Mouse (Mus musculus) urinary bladder, adult 18-20 months (tissue): ENCODE measurements around the gene Zfpl1.
A peak's percentile ranks its signal among the peaks of the same experiment; 100 is the strongest.
"Not testable (repeated sequence)": the region's sequence is repeated elsewhere in the genome, so short reads cannot be mapped to it uniquely, and the experiment has no call there.

Experiments
- DNase-seq, 2 experiments: peaks; one replicate each; pipeline ENCODE4 v3.0.0; 2022; ENCODE audit warnings: low spot score in 2 of 2, mixed read lengths in 2 of 2

Gene Zfpl1

DNA sequence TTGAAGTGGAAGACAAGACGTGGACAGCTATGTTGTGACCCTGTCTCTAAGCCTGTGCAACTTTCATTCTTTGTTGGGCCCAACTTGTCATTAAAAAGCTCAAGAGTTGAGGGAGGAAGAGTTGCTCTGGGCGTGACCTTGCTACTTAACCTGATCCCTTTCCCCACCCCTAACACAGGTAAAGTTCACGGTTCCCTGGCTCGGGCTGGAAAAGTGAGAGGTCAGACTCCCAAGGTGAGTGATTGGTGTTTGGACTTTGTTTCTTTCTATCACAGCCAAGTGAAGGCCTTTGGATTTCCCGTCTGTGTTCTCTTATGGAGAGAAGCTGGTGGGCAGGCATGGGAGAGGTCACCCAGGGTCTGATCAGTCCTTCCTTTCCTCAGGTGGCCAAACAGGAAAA lies 25.8 kb downstream of the Zfpl1 start:
- no peak for DNase-seq

DNA sequence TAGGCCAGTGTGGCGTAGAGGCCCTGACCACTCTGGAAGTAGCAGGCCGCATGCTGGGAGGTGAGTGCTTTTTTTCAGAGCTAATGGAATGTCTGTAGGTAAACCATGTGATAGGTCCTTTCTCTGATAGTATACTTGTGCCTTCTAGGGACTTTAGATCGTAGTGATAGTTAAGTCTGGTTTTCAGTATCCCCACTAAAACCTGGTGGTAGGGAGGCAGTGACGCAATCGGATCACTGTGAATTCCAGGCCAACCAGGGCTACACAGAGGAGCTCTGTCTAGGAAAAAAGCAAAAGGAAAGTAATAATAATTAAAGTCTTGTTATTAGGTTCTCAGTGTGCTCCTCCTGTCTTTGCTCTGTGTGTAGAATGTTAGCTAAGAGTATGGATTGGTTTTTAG lies 26.2 kb downstream of the Zfpl1 start:
- no peak for DNase-seq

DNA sequence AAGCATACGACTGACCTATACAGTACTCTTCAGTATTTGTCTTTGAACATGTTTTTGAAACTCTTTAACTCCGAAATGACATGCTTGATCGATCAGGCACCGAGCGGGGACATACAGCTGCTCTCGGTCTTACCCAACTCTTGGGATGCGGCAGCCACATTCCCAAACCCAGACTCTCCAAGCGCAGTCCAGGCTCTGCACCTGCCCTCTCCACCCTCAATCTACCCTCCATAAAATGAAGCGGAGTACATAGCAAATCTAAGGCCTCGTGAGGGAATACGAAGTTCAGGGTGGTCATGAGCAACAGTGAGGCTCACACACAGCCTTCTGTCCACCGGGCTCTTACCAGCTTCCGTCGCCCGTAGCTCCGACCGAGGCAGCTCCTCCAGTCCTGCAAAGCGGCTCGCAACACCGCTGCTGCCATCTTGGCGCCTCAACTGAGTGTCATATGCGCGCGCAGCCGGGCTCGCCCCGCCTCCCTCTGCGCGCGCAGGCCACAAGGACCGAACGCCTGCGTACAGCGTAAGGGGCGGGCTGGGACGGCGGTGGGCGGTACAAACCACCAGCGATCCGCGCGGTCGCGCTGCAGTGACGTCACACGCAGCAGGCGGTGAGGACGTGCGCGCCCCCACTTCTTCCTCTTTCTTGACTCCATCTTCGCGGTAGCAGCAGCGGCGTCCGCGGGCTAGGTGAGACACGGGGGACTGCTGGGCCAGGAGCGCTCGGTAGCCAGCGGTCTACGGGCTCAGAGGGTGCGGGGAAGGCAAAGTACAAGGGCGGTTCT lies 27.3 kb downstream of the Zfpl1 start, which contains the start of the genes Mrpl49 and Fau:
Gene Mrpl49 (minus strand): TSS at position 473 of the 784 bp plus-strand sequence.
Gene Fau (plus strand): TSS at position 532 of the 784 bp plus-strand sequence.
- DNase-seq: peak; percentile 97

DNA sequence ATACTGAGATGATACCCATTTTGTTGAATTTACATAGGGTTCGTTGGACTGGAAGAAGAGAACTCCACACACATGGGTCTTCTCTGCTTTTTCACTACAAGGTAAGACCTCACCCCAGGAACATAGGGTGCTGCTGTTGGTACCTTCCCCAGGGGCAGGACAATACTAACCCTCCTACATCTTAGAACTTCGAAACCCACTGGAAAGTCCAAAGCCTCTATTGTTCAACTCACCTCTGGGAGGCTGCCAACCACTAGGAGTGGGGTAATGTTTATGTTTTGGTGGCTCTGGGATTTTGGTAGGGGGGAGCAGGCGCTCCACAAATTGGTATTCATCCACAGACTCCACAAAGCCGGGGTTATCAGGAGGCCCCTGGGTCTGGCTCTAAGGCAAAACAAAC lies 28.1 kb downstream of the Zfpl1 start:
- no peak for DNase-seq

DNA sequence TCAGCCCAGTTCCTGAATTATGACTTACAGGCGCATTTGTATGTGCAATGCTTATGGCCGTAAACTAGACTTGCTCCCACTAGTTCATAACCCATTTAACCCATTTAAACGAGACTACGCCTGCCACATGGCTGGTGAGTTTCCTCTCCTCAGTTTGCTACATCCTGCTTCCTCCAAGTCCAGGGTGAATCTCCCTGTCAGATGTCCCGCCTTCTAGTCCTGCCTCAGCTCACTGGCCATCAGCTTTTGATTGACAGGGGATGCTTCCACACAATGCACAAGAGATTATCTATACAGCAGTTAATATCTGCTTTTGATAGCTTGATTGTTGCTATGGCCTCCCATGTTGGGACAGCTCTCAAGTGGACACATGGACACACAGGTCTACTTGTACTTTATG lies 30.5 kb downstream of the Zfpl1 start:
- no peak for DNase-seq

DNA sequence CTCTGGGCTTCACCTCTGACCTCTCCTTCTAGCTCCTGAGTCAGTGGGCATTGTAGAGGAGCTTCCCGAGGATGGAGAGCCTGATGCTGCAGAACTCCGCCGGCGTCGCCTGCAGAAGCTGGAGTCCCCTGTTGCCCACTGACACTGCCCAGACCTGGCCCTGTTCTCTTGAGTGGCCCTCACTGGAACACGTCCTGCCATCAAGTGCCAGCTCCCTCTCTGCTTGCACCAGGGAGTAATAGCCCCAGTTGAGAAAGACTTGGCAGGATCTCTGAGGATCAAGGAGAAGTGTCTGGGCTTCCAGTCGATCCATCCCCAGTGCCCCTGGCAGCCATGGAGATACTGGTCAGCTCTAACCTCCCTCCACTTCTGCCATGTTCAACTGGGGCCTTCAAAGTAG lies 32.2 kb downstream of the Zfpl1 start:
- DNase-seq: no peak

DNA sequence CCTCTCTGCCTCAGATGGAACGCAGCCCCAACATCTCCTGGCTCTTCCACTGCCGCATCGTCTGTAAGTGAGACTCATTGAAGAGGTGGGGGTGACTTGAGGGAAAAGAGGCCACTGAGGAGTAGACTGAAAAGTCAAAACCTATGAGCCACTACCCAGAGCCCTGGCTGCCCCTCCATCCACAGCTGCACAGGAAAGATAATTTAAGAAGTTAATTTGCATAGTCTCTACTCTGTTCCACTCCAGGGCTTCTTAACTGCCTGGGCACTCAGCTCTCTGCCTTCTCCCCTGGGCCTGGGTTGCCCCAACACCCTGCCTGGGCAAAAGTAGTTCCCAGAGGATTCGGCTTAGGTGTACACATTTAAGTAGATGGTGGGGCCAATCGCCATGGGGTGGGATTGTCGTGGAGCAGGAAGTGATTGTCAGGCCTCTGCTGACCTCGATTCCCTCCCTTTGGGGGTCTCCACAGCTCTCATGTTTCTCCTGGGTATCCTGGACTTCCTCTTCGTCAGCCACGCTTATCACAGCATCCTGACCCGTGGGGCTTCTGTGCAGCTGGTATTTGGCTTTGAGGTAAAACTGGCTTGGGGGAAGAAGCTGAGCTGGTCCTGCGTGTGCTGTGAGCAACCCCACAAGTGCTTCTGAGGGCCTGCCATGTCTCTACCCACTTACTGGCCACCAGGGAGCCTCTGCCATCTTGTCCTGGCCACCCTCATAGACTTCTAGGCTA lies 35.9 kb downstream of the Zfpl1 start:
- no peak for DNase-seq

DNA sequence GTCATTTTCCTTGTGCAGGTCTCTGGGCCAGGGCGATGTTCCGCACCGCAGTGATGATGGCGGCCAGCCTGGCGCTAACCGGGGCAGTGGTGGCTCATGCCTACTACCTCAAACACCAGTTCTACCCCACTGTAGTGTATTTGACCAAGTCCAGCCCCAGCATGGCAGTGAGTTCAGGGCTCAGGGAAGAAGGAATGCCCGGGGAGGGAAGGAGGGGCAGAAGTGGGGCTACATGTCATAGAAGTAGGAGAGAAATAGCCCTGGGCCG lies 36.9 kb downstream of the Zfpl1 start:
- no peak for DNase-seq

DNA sequence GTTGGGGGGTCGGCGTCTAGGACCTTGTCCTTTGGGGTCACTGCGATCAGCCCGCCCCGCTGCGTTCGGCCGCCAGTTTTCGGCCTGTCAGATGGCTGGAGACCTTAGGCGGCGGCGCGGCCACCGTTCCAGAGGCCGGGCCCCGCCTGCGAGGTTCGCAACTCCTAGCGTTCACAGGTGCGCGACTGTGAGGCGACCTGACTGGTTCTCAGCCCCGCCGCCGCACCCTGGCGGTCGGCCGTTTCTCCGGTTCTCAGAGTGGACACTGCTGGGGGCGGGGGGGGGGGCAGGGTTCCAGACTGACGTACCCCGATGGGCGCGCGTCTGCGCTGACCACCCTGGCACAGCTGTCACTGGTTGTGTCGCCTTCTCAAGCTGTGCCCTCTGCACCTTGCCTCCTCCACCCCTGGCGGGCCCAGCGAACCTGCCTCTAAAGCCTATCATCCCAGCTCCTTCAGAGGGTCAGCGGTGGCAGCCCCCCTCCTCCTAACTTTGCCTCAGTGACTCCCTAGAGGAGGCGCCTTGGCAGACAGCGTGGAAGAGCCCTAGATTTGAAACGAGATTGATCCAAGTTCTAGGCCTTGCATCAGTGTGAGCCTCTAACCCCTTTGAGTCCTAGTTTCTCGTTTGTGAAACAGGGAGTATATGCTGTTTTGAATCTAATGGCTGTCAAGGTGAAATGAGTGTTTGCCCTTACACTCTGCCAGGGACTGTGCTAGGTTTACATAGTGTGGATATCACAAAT lies 37.4 kb downstream of the Zfpl1 start:
- no peak for DNase-seq

DNA sequence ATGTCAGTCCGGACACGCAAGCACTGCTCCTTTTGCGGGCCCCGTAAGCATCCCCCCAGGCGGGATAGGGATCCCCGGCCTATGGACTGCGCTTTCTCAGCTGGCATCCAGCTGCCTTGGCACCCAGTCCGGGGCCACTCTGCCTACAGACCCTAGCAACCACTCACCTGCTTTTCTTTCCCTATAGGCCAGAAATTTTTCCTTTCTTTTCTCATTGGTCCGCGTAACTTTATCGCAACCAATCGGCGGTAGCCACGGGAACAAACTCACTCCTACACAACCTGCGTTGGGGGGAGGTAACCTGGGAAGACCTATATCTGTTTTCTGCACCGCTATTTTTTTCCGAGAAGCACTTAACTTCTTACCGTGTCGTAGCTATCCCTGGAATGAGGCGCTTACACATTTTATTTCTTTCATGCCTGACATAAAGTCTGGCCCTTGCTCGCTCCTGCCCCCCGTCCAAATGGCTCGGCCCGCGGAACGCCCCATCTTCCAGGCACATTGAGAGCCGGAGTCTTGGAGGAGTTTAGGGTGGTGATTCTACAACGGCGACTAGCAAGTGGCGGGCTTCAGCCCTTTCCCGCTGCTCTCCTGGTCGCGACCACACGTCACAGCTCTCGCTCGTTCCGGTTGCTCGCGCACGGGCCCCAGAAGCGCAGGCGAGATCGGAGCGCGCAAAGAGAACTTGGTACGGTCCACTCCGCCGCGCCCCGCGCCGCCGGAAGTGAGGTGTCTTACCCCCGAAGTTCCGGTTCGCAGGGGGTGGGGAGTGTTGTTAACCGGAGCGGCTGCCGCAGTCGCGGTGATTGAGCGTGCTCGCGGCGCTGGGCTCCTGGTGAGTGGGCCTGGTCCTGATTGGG lies 38.2 kb downstream of the Zfpl1 start, which contains the start of gene Syvn1:
Gene Syvn1 (plus strand): TSS at position 283 of the 860 bp plus-strand sequence.
- DNase-seq: peak; percentile 84 to 88

DNA sequence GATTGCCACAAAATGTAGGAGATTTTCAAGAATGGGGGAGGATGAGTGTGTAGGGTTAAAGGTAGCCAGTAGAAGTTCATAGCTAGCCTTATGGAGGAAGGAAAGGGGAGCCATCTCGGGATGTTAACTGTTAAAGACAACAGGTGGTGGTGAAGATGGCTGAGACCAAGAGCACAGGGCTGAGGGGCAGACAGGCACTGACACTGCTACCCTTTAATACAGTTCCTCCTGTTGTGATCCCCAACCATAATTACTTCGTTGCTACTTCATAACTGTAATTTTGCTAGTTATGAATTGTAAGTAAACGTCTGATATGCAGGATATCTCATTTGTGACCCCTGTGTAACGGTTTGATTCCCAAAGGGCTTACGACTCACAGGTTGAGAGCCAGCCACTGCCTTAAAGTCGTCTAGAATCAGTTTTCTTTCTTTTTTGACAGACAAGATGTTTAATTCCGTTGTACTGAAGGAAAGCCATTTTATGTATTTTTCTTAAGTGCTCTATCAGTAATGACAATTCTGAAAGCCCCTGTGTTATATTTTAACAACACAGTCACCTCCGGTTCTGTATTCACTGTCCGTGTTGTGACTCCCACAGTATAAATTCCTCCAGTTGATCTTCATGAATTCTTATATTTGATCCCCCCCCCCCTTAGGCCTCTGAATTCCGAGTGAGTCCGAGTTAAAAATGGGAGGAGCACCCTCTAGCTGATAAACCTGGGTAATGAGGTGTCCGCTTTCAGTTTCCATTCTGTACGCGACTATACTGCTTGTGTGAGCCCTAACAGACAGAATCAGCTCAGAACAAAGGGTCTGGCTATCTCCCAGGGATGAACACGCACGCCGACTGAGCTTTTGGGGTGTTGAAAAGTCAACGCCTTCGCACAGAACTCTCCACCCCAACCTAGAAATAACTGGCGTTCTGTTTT lies 39.1 kb downstream of the Zfpl1 start:
- DNase-seq: no peak

DNA sequence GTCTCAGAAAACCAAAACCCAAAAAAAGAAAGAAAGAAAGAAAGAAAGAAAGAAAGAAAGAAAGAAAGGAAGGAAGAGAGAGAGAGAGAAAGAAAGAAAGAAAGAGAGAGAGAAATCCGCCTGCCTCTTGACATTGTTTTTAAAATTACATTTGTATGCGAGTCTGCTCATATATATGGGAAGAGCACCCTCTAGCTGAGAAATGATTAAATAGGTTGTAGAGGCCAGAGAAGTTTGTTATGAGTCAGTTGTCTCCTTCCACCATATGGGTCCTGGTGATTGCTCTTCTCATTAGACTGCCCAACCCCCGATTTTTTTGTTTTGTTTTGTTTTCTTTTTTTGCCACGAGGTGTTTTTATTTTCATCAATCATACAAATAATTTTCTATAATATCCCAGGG lies 40.7 kb downstream of the Zfpl1 start:
- DNase-seq: not testable (repeated sequence)

DNA sequence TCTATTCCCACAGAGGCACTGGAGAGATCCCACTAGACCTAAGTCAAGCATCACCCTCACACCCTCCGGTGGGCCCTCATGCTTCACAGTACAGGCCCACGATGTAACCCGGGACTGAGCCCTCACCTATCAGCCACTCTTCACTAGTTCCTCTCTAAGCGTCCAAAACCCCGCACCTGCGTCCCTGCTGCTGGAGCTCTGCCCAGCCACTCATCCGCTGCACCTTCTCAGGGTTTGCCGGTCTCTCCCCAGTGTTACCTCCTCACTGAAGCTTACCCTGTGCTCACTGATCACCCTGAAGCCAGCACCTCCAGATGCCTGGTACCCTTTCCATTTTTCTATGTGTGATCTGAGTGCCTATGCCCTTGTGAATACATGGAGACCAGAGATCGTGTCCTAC lies 42.5 kb downstream of the Zfpl1 start:
- no peak for DNase-seq

DNA sequence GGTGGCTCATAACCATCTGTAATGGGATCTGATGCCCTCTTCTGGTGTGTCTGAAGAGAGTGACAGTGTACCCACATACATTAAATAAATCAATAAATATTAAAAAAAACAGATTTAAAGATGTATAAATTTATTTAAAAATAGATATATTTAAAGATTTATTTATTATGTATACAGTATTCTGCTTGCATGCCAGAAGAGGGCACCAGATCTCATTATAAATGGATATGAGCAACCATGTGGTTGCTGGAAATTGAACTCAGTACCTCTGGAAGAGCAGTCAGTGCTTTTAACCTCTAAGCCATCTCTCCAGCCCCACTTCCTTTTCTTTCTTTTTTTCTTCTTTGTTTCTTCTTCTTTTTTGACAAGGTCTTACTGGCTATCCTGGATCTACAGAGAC lies 44.8 kb downstream of the Zfpl1 start:
- no peak for DNase-seq

DNA sequence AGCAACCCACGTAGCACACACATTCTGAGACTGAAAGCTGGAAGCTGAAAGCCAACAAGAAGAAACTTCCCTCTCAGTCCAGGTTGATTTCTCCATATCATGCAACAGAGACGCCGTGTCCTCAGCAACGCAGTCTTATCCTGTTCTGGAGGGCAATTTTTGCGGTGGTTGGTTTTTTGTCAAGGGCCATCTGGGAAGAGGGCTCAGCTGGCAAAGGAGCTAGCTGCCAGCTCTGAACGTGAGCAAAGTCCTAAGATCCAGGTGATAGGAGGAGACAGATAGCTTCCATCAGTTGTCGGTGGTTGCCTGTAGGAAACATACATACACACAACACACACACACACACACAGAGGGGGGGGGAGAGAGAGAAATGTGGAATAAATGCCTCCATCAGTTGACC lies 46.4 kb downstream of the Zfpl1 start:
- no peak for DNase-seq

DNA sequence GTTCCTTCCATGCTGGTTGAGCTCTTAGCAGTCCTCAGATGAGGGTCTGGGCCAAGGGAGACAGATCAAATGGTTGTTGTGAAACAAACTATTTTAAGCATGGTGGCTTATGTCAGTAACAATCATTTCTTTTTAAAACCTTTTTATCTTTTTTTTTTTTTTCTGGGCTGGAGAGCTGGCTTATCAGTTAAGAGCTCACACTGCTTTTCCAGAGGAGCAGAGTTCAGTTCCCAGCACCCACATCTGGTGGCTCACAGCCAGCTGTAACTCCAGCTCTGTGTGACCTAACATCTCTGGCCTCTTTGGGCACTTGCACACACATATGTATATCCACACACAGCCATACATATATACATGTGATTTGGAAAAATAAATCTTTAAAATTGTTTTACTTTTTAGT lies 47.1 kb downstream of the Zfpl1 start:
- no peak for DNase-seq

DNA sequence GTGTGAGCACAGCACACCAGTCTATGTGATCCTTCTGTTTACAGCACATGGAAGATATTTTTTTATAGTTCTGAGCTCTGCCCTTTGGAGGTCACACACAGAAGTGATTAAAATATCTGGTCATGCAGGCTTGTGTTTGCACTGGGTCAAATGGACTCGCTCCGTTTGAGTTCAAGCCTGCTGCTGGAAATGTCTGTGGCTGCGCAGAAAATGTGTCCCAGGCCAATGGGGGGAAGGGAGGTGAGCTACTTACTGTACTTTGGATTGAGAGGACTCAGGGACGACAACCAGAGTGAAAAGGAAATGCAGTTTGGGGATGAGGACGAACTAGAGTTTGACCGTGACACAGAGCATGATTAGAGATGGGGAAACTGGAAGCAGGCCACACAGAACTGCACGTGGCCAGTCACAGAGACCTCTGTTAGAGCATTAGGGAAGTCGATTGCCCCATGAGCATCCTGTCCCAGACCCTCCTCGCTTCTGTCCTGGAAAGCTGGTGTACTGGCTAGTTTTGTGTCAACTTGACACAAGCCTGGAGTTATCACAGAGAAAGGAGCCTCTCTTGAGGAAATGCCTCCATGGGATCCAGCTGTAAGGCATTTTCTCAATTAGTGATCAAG lies 48.7 kb downstream of the Zfpl1 start:
- DNase-seq: no peak
